Mouse (Mus musculus) myocyte (in vitro differentiated cells): ENCODE data around the gene Rgs19.

ENCODE experiments used
- CEBPB ChIP-seq: IDR thresholded peaks from 2 replicates; pipeline ENCODE4 v1.6.1; 2011; ENCODE audit warnings: mild to moderate bottlenecking, moderate library complexity; ENCODE audit not compliant: poor library complexity, insufficient read depth, severe bottlenecking
- E2F4 ChIP-seq: IDR thresholded peaks from one replicate; pipeline ENCODE4 v1.6.1; 2011; ENCODE audit warnings: mild to moderate bottlenecking, control low read depth, moderate library complexity; ENCODE audit not compliant: insufficient read depth
- MAX ChIP-seq: IDR thresholded peaks from one replicate; pipeline ENCODE4 v1.6.1; 2011; ENCODE audit warnings: low read depth, mild to moderate bottlenecking, control low read depth
- MYOD1 ChIP-seq, 3 experiments: IDR thresholded peaks; one replicate each; pipeline ENCODE4 v1.6.1; 2011; ENCODE audit warnings: control low read depth in 2 of 3, low read depth in 2 of 3, mild to moderate bottlenecking in 2 of 3, moderate library complexity in 1 of 3; ENCODE audit not compliant: insufficient read length in 2 of 3, control insufficient read depth in 1 of 3
- MYOG ChIP-seq, 3 experiments: IDR thresholded peaks; one replicate each; pipeline ENCODE4 v1.6.1; 2011; ENCODE audit warnings: control low read depth in 2 of 3, low read depth in 2 of 3, mild to moderate bottlenecking in 2 of 3; ENCODE audit not compliant: insufficient read length in 2 of 3, control insufficient read depth in 1 of 3, insufficient read depth in 1 of 3
- POLR2A ChIP-seq: IDR thresholded peaks from one replicate; pipeline ENCODE4 v1.6.1; 2011; ENCODE audit warnings: low read depth, mild to moderate bottlenecking, control low read depth, moderate library complexity; ENCODE audit not compliant: insufficient read length
- POLR2AphosphoS2 ChIP-seq: IDR thresholded peaks from one replicate; pipeline ENCODE4 v1.6.1; 2011; ENCODE audit warnings: low read depth, control low read depth; ENCODE audit not compliant: insufficient read length
- REST ChIP-seq: IDR thresholded peaks from one replicate; pipeline ENCODE4 v1.6.1; 2011; ENCODE audit warnings: mild to moderate bottlenecking, control low read depth, moderate library complexity; ENCODE audit not compliant: insufficient read depth, insufficient read length
- SRF ChIP-seq: IDR thresholded peaks from one replicate; pipeline ENCODE4 v1.6.1; 2011; ENCODE audit warnings: low read depth; ENCODE audit not compliant: control insufficient read depth, insufficient read length
- TCF12 ChIP-seq: IDR thresholded peaks from one replicate; pipeline ENCODE4 v1.6.1; 2011; ENCODE audit warnings: mild to moderate bottlenecking, control low read depth; ENCODE audit not compliant: poor library complexity, insufficient read depth, severe bottlenecking
- TCF3 ChIP-seq: IDR thresholded peaks from one replicate; pipeline ENCODE4 v1.6.1; 2011; ENCODE audit warnings: low read depth, control low read depth; ENCODE audit not compliant: insufficient read length
- USF1 ChIP-seq: IDR thresholded peaks from one replicate; pipeline ENCODE4 v1.6.1; 2011; ENCODE audit warnings: low read depth, mild to moderate bottlenecking, control low read depth, moderate library complexity

DNA sequence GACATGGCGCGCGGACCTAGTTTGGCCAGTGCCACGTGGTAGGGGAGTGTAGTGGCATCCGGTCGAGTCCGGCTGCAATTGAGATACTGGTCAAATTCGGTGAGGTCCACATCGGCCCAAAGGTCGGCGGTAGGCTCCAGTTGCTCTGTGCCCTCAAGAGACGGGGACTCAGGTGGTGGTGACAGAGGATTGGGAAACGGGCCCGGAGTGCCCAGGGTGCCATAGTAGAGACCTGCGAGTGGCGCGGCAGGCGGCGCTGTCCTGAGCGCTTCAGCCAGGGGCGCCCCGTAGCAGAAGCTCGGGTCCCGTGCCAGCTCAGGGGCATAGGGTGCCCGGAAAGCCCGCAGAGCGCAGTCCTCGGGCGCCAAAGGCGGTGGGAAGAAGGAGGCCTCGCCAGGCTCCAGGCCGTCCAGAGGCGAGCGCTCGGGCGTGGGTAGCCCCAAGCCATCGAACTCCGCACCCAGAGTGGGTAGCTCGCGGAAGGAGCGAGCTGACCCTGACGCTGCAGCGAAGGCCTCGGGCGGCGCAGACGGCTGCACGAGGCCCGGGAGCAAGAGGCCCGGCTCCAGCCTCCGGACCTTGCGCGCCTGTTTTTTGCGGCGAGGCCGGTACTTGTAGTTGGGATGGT, 23.4 kb downstream of the Rgs19 start:
- TF ChIP-seq USF1: no peak
- TF ChIP-seq POLR2A: no peak
- TF ChIP-seq REST: no peak
- no peak for TF ChIP-seq POLR2AphosphoS2
- no peak for TF ChIP-seq E2F4
- TF ChIP-seq MAX: no peak
- TF ChIP-seq MYOG (IDR thresholded peaks at IDR 0.05; ENCODE audit: control insufficient read depth in 1 of 3, insufficient read depth in 1 of 3, insufficient read length in 2 of 3, low read depth in 2 of 3): no peak
- no peak for TF ChIP-seq CEBPB
- no peak for TF ChIP-seq TCF12
- no peak for TF ChIP-seq MYOD1 (IDR thresholded peaks at IDR 0.05; ENCODE audit: control insufficient read depth in 1 of 3, insufficient read length in 2 of 3, low read depth in 2 of 3)
- no peak for TF ChIP-seq SRF
- no peak for TF ChIP-seq TCF3
